In the genomic region with DNA sequence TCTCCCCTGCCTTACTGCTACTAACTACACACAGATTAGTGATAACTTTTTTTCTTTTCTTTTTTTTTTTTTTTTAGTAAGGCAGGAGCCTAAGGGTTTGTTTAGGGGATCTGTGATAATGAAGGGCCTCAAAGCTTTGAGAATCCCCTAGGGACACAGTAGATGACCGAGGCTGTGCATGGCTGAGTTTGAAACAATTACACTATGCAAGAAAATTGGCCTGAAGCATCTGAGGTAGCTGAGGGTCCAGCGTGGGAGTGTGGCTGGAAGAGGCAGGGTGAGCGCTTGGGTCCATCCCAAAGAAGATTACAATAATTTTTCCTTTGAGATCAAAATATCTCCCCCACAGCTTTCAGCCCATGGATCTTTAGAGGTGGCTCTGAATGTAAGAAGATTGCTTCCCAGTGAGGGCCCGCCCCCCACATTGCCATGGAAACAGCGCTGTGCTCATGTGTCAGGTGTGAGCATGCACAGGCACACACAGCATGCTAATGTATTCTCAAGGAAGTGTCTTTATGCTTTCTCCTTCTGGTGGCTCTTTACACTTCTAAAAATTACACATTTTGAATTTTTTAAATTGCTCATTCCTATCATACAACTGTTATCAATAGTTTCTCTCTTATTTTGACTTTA, we compare ENCODE assay signal across 10 mouse cellular contexts. TPM values are rescaled to one million over a fixed set of nuclear protein-coding genes. Genes with fewer than 3 reads are reported as not detected.
DNase-seq lines count a peak whose midpoint lies in the region; ATAC-seq lines count a peak whose summit lies in the region.
"Had no signal": no experiment of that assay in that cellular context is flagged by ENCODE, and none has a peak within 500 bp of the region (broad histone marks: within the 10 kb centered on the region; RNA-seq: fewer than 3 reads in every experiment).

No protein-coding gene starts in this region.

- no peaks in the 10 kb centered on the region for H3K36me3 ChIP-seq in forebrain, embryonic 16.5 days (ENCODE audit: control insufficient read depth, insufficient read depth)
- H3K36me3 ChIP-seq in neural tube, embryonic 15.5 days = no peaks in the 10 kb centered on the region
- H3K36me3 ChIP-seq: limb, embryonic 12.5 days had no signal

- whole genome bisulfite sequencing in forebrain, embryonic 16.5 days = 27% methylated on average over 5 of the region's 5 CpGs
- 57% methylated on average over 5 of the region's 5 CpGs for WGBS in neural tube, embryonic 15.5 days

- no peak overlapping the region for H3K4me3 ChIP-seq in forebrain, embryonic 16.5 days (replicated peaks; ENCODE audit: low read length)
- H3K4me3 ChIP-seq in neural tube, embryonic 15.5 days (replicated peaks) = no peak overlapping the region
- H3K4me3 ChIP-seq: limb, embryonic 12.5 days had no signal

- DNase-seq in brain, adult 2 months (ENCODE audit: low read depth, low spot score) = peak; percentile 84
- peak; percentile 45 to 46 for DNase-seq in layer of hippocampus, postnatal 36 days
- DNase-seq in MN1 (ENCODE audit: low spot score) = no peak
- no peak for DNase-seq in kidney, adult 9 months
- DNase-seq in heart, adult 9 months (ENCODE audit: low spot score in 2 of 2) = no peak
- DNase-seq: gastrocnemius, postnatal 25 days had no signal

- peaks cover 13% of the 10 kb centered on the region for H3K4me1 ChIP-seq in forebrain, embryonic 16.5 days (replicated peaks; ENCODE audit: control insufficient read depth, insufficient read depth, low read length)
- peaks cover 8% of the 10 kb centered on the region for H3K4me1 ChIP-seq in neural tube, embryonic 15.5 days
- H3K4me1 ChIP-seq: limb, embryonic 12.5 days had no signal

- no peaks in the 10 kb centered on the region for H3K27me3 ChIP-seq in forebrain, embryonic 16.5 days (replicated peaks; ENCODE audit: control insufficient read depth, insufficient read depth, low read length)
- H3K27me3 ChIP-seq in neural tube, embryonic 15.5 days (replicated peaks) = no peaks in the 10 kb centered on the region
- H3K27me3 ChIP-seq: limb, embryonic 12.5 days had no signal

- peak overlapping the region; percentile 72 for H3K27ac ChIP-seq in forebrain, embryonic 16.5 days (ENCODE audit: low read length)
- H3K27ac ChIP-seq in neural tube, embryonic 15.5 days (replicated peaks) = no peak overlapping the region
- H3K27ac ChIP-seq: limb, embryonic 12.5 days had no signal

- peak; percentile 96 for ATAC-seq in forebrain, embryonic 16.5 days
- ATAC-seq in neural tube, embryonic 15.5 days (ENCODE audit: low FRiP score) = peak; percentile 85; the same call in 1 of the 2 replicates
- no peak for ATAC-seq in erythroblast, adult 5-6 weeks (replicated peaks; ENCODE audit: low FRiP score, poor library complexity, severe bottlenecking)

- H3K9me3 ChIP-seq in forebrain, embryonic 16.5 days (ENCODE audit: control insufficient read depth, low read length) = no peaks in the 10 kb centered on the region
- H3K9me3 ChIP-seq in neural tube, embryonic 15.5 days (replicated peaks) = no peaks in the 10 kb centered on the region
- H3K9me3 ChIP-seq: limb, embryonic 12.5 days had no signal

- no peak overlapping the region for H3K4me2 ChIP-seq in forebrain, embryonic 16.5 days (ENCODE audit: low read length)
- no peak overlapping the region for H3K4me2 ChIP-seq in neural tube, embryonic 15.5 days
- H3K4me2 ChIP-seq: limb, embryonic 12.5 days had no signal

- H3K9ac ChIP-seq in forebrain, embryonic 16.5 days (replicated peaks; ENCODE audit: low read depth, low read length) = no peak overlapping the region
- H3K9ac ChIP-seq in neural tube, embryonic 15.5 days (replicated peaks) = no peak overlapping the region
- H3K9ac ChIP-seq: limb, embryonic 12.5 days had no signal

RNA-seq across cellular contexts. Expression of a gene that starts 31.5 kb away (rescaled TPM):
- polyA plus RNA-seq in forebrain, embryonic 16.5 days (2015; fragmentation: Nextera tagmentation; extraction: Ambion mirVana) = 19.5 and 23.2 TPM in 2 replicates
- total RNA-seq in layer of hippocampus, postnatal 36 days (2021) = 10 to 100 TPM; 23.0 to 23.6 TPM
- 5.8 and 5.9 TPM in 2 replicates for polyA plus RNA-seq in neural tube, embryonic 15.5 days (2015; fragmentation: Nextera tagmentation; extraction: Ambion mirVana)
- 14.4 and 19.4 TPM in 2 replicates for total RNA-seq in erythroblast, adult 5-6 weeks (2015; ENCODE audit: low replicate concordance)
- total RNA-seq in erythroblast, adult 5-6 weeks (2017; ENCODE audit: low replicate concordance) = 11.4 and 16.2 TPM in 2 replicates

Comparison
In these comparisons a context has a peak if more than half of its experiments do, and no peak if none do; other contexts are left out.
1. DNase-seq: peak in brain, adult 2 months (single experiment) and layer of hippocampus, postnatal 36 days (2 of 2); none in MN1 (single experiment), kidney, adult 9 months (single experiment) and heart, adult 9 months (0 of 2).